Mouse (Mus musculus): ENCODE measurements around the gene Spp2. TPM values are rescaled to one million over a fixed set of nuclear protein-coding genes. Genes with fewer than 3 reads are reported as not detected.

Gene Spp2
- polyA plus RNA-seq (2015; fragmentation: Nextera tagmentation; extraction: Ambion mirVana), result 10.1 and 21.7 TPM in 2 replicates

- Histone ChIP-seq H3K9me3 (no peaks in the 10 kb centered on the region), H3K4me1 (0 out of 2 replicates have a peak, but pooled peaks cover 4% of the 10 kb centered on the region), H3K4me2 (no peak within 1 kb of the TSS), H3K27me3 (replicated peaks) (no peaks in the 10 kb centered on the region), H3K27ac (no peak within 1 kb of the TSS), H3K4me3 (replicated peaks) (no peak within 1 kb of the TSS), H3K9ac (no peak within 1 kb of the TSS), H3K36me3 (no peaks in the 10 kb centered on the region)
- no peak for ATAC-seq (ENCODE audit: insufficient read depth, low FRiP score, low read depth)
- 57% methylated on average over 5 of the region's 5 CpGs for WGBS
Observed at GRCm38 (mm10) chr1:88406807-88407198, at the start of gene Spp2. TSS of gene Spp2 (plus strand) at chr1:88406961.

DNA sequence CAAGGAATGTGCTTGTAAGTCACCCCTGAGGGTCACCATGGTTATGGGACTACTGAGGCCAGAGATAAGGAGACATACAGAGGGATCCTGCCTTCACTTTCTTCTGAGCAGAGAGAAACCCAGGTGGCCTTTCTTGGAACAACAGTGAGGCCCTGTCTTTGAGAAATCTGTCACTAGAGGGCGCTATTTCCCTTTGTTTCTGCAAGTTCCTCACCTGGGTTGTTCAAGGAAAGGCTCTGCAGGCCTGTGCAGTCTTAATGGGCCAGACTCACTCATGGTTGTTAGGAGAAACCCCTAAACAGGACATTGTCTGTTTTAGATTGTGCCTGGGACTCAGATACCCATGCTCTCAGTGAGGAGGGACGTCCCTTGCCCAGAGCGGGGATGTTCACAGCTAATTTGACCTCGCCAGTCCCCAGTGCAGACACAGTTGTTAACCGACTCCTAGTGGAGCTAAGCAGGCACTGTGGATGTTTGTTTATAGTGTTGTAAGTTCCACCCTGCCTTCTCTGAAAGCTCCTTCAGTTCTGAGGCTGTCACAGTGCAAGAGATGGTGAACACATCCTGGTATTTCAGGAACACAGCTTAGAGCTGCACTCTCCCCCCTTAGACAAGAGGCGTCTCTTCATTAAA is 49.2 kb upstream of the Spp2 start:
- no peaks in the 10 kb centered on the region for H3K4me1 ChIP-seq
- H3K9me3 ChIP-seq, result no peaks in the 10 kb centered on the region
- no peak overlapping the region for H3K4me3 ChIP-seq (replicated peaks)
- H3K27ac ChIP-seq, result no peak overlapping the region
- WGBS, result 52% methylated on average over 6 of the region's 6 CpGs
- no peaks in the 10 kb centered on the region for H3K36me3 ChIP-seq
- H3K27me3 ChIP-seq (replicated peaks), result no peaks in the 10 kb centered on the region
- H3K4me2 ChIP-seq, result no peak overlapping the region
- ATAC-seq (ENCODE audit: insufficient read depth, low FRiP score, low read depth), result peak; percentile 56
- no peak overlapping the region for H3K9ac ChIP-seq

- WGBS, result 76% methylated on average over 7 of the region's 7 CpGs
- ATAC-seq (ENCODE audit: insufficient read depth, low FRiP score, low read depth), result no peak
Observed at GRCm38 (mm10) chr1:88358102-88358654, 48.6 kb upstream of the Spp2 start.

DNA sequence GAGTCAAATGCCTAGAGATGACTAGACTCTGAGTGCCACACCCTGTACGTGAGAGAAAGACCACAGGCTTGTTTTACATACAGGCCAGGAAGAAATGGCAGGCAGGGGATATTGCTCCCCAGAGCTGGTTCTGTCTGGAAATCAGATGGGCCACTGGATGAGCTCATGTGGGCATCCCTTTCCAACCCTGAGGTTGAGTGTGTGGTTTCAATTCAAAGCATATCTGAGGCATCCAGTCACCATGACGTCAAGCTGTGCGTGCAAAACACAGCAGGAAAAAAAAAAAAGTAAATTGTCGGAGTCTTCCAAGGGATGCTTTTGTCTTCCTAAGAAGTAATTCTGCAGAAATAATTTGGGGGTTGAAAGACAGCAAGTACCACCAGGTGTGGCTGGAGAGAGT is 45.7 kb upstream of the Spp2 start:
- H3K27me3 ChIP-seq (replicated peaks), result no peaks in the 10 kb centered on the region
- 80% methylated on average over 4 of the region's 4 CpGs for whole genome bisulfite sequencing
- no peaks in the 10 kb centered on the region for H3K36me3 ChIP-seq

More at GRCm38 (mm10) chr1:88358102-88358654, 48.6 kb upstream of the Spp2 start:
- H3K4me2 ChIP-seq, result no peak overlapping the region
- H3K27ac ChIP-seq, result no peak overlapping the region
- no peaks in the 10 kb centered on the region for H3K4me1 ChIP-seq
- H3K4me3 ChIP-seq (replicated peaks), result no peak overlapping the region
- no peak overlapping the region for H3K9ac ChIP-seq
- no peaks in the 10 kb centered on the region for H3K36me3 ChIP-seq
- no peaks in the 10 kb centered on the region for H3K9me3 ChIP-seq
- H3K27me3 ChIP-seq (replicated peaks), result no peaks in the 10 kb centered on the region

DNA sequence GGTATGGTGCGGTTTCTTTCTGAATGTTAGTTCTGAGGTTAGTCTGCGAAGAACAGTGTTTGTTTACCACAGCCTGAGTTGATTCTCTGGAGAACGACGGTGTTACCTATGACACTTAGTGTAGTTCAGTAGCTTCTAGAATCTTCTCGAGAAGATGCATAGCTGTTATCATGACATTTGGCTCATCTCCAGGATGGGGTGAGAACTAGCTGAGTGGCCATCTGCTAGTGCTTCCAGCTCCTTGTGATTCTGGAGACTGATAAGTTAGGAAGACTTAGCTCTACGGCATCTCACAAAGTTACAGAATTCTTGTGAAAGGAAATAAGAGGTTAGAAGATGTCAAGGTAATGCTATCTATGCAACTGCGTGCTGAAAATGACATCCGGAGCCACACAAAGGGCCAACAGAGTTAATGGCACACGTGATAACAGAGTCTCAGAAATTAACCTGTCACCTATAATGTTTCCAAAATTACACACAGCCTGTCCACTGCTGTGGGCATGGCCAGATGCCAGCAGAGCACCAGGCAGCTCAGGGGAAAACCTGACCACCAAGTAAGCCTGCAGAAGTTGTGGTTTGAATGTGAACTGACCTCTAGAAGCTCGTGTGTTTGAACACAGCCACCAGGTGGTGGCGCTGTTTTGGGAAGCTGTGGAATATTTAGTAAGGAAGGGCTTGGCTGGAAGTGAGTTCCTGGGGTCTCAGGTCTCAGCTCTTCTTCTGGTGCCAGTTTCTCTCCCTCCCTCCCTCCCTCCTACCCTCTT is 39.7 kb upstream of the Spp2 start:
- Histone ChIP-seq H3K27me3 (replicated peaks) (no peaks in the 10 kb centered on the region), H3K36me3 (no peaks in the 10 kb centered on the region)
- 73% methylated on average over 11 of the region's 11 CpGs for WGBS

More for the DNA sequence above, 45.7 kb upstream of the Spp2 start:
- no peak for ATAC-seq (ENCODE audit: insufficient read depth, low FRiP score, low read depth)
- no peaks in the 10 kb centered on the region for H3K4me1 ChIP-seq
- H3K4me3 ChIP-seq (replicated peaks), result no peak overlapping the region
- no peak overlapping the region for H3K9ac ChIP-seq
- no peaks in the 10 kb centered on the region for H3K9me3 ChIP-seq
- H3K4me2 ChIP-seq, result no peak overlapping the region
- no peak overlapping the region for H3K27ac ChIP-seq

DNA sequence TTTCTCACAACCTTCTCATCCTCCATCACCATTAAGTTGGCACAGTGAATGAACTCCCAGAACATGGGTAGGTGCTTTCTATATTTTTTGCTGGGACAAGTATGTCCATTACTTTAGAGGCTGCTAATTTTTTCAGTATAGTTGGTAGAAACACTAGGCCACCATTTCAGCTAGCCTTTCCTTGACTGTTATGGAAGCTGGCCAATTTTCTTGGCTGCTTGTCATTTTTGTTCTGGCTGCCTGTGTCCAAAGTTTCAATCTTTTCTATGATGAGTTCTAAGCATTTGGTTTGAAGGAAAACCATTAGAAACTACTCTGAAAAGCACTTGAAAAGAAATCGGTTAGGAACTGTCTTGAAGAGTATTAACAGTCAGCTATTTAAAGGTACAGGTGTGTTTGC is 28.3 kb upstream of the Spp2 start:
- Histone ChIP-seq H3K9ac (no peak overlapping the region), H3K4me3 (replicated peaks) (no peak overlapping the region), H3K27ac (no peak overlapping the region), H3K9me3 (no peaks in the 10 kb centered on the region), H3K4me1 (no peaks in the 10 kb centered on the region), H3K27me3 (replicated peaks) (no peaks in the 10 kb centered on the region), H3K36me3 (no peaks in the 10 kb centered on the region), H3K4me2 (no peak overlapping the region)
- WGBS, result 72% methylated on average over 1 of the region's 1 CpGs
- ATAC-seq (ENCODE audit: insufficient read depth, low FRiP score, low read depth), result no peak

More for the DNA sequence above, 39.7 kb upstream of the Spp2 start:
- Histone ChIP-seq H3K4me2 (no peak overlapping the region), H3K27ac (no peak overlapping the region), H3K9me3 (no peaks in the 10 kb centered on the region), H3K4me1 (no peaks in the 10 kb centered on the region), H3K9ac (no peak overlapping the region), H3K4me3 (replicated peaks) (no peak overlapping the region)
- no peak for ATAC-seq (ENCODE audit: insufficient read depth, low FRiP score, low read depth)

- H3K27me3 ChIP-seq (replicated peaks), result no peaks in the 10 kb centered on the region
- no peaks in the 10 kb centered on the region for H3K36me3 ChIP-seq
- ATAC-seq (ENCODE audit: insufficient read depth, low FRiP score, low read depth), result no peak
- no peaks in the 10 kb centered on the region for H3K9me3 ChIP-seq
- no peak overlapping the region for H3K27ac ChIP-seq
- H3K4me3 ChIP-seq (replicated peaks), result no peak overlapping the region
- 63% methylated on average over 4 of the region's 4 CpGs for WGBS
- no peak overlapping the region for H3K4me2 ChIP-seq
- H3K9ac ChIP-seq, result no peak overlapping the region
- H3K4me1 ChIP-seq, result no peaks in the 10 kb centered on the region
Observed at GRCm38 (mm10) chr1:88391632-88392031, 15.1 kb upstream of the Spp2 start.

GRCm38 (mm10) chr1:88393321-88393720 is 13.4 kb upstream of the Spp2 start:
- H3K4me2 ChIP-seq, result no peak overlapping the region
- H3K27ac ChIP-seq, result no peak overlapping the region
- no peaks in the 10 kb centered on the region for H3K27me3 ChIP-seq (replicated peaks)
- 79% methylated on average over 5 of the region's 5 CpGs for WGBS
- H3K4me3 ChIP-seq (replicated peaks), result no peak overlapping the region
- no peaks in the 10 kb centered on the region for H3K36me3 ChIP-seq
- no peak for ATAC-seq (ENCODE audit: insufficient read depth, low FRiP score, low read depth)
- no peak overlapping the region for H3K9ac ChIP-seq
- H3K4me1 ChIP-seq, result no peaks in the 10 kb centered on the region
- H3K9me3 ChIP-seq, result no peaks in the 10 kb centered on the region

DNA sequence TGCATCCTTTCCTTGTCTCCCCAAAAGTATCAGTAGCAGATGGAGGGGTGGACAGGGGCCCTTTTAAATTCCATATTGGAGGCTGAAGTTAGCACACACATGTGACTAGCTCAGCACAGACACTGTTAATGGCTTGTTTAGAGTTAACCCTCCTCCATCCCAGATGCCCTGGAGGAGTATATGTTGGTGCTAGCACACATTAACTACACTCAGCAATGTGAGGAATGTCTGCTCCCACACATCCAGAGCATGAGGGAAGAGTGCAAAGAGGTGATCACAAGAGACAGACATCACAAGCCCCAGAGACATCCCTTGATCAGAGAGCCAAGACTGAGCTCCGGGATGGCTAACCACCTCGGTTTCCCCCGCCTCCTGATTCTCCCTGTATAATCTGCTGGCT is 3.4 kb upstream of the Spp2 start:
- WGBS, result 71% methylated on average over 3 of the region's 3 CpGs
- Histone ChIP-seq H3K9ac (no peak overlapping the region), H3K4me2 (no peak overlapping the region), H3K36me3 (no peaks in the 10 kb centered on the region), H3K4me3 (replicated peaks) (no peak overlapping the region), H3K4me1 (0 out of 2 replicates have a peak, but pooled peaks cover 4% of the 10 kb centered on the region), H3K27ac (no peak overlapping the region), H3K27me3 (replicated peaks) (no peaks in the 10 kb centered on the region), H3K9me3 (no peaks in the 10 kb centered on the region)
- no peak for ATAC-seq (ENCODE audit: insufficient read depth, low FRiP score, low read depth)

DNA sequence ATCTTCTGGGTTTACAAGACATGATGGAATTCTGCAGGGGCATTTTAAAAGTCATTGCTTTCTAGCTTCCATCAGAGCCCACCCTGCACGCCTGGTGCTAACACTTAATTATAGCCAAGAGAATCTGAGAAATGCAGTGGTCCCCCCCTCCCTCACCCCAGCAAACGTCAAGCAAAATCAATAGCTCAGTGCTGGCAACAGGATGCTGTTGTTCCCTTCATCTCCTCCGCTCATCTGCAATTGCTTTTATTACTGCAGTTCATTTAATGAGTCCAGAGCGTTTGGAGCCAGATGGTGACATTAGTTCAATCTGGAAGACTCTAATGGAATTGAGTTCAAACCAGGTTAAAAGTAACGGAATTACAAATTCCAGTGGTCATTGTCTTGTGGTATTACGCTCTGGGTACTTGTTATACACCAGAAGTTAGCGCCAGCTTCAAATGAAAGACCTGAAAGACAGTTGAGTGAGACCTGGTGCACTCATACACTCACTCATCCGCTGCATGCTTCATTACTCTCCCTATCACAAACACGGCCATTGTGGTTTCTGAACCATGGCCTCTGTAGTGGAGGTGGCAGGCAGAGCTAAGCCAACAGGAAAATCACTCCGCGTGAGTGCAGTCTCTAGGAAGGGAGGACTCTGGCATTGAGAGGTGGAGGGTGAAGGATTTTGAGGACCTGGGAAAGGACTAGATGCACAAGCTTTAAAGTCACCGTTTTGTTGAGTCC is 519 bp upstream of the Spp2 start:
- no peak overlapping the region for H3K4me2 ChIP-seq
- no peak overlapping the region for H3K4me3 ChIP-seq (replicated peaks)
- H3K36me3 ChIP-seq, result no peaks in the 10 kb centered on the region
- no peaks in the 10 kb centered on the region for H3K27me3 ChIP-seq (replicated peaks)
- 52% methylated on average over 12 of the region's 12 CpGs for WGBS
- no peak overlapping the region for H3K27ac ChIP-seq
- no peak overlapping the region for H3K9ac ChIP-seq
- 0 out of 2 replicates have a peak, but pooled peaks cover 4% of the 10 kb centered on the region for H3K4me1 ChIP-seq
- no peaks in the 10 kb centered on the region for H3K9me3 ChIP-seq
- no peak for ATAC-seq (ENCODE audit: insufficient read depth, low FRiP score, low read depth)

DNA sequence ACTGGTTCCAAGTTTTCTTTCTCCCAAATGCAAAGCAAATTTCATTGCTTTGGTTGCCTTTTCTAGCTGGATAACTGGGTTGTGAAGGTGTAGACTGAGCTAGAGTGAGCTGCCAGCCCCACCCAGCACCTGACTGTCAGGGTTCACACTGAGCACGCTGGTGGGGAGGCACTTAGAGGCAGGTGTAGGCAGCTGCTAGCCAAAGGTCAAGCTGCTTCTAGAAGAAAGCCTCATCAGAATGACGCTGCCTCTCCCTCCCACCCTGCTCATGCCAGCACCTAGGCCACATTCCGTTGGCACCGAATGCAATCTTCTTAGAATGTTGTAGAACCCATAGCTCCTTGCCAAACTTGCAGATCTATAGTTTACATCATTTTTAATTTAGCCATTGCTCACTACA is 1.6 kb downstream of the Spp2 start:
- ATAC-seq (ENCODE audit: insufficient read depth, low FRiP score, low read depth), result peak; percentile 39; the same call in 1 of the 2 replicates
- no peak overlapping the region for H3K4me3 ChIP-seq (replicated peaks)
- H3K36me3 ChIP-seq, result no peaks in the 10 kb centered on the region
- 0 out of 2 replicates have a peak, but pooled peaks cover 4% of the 10 kb centered on the region for H3K4me1 ChIP-seq
- H3K4me2 ChIP-seq, result no peak overlapping the region
- no peaks in the 10 kb centered on the region for H3K27me3 ChIP-seq (replicated peaks)
- H3K9ac ChIP-seq, result no peak overlapping the region
- 67% methylated on average over 4 of the region's 4 CpGs for WGBS
- no peaks in the 10 kb centered on the region for H3K9me3 ChIP-seq
- H3K27ac ChIP-seq, result no peak overlapping the region

- no peaks in the 10 kb centered on the region for H3K4me1 ChIP-seq
- H3K9me3 ChIP-seq, result no peaks in the 10 kb centered on the region
- H3K9ac ChIP-seq, result no peak overlapping the region
- WGBS, result 56% methylated on average over 5 of the region's 5 CpGs
- H3K27ac ChIP-seq, result no peak overlapping the region
- ATAC-seq (ENCODE audit: insufficient read depth, low FRiP score, low read depth), result no peak
- no peaks in the 10 kb centered on the region for H3K27me3 ChIP-seq (replicated peaks)
- H3K36me3 ChIP-seq, result no peaks in the 10 kb centered on the region
- H3K4me3 ChIP-seq (replicated peaks), result no peak overlapping the region
- H3K4me2 ChIP-seq, result no peak overlapping the region
Observed at GRCm38 (mm10) chr1:88412013-88412412, 5.3 kb downstream of the Spp2 start.

All from stomach, embryonic 15.5 days (tissue).